Mouse (Mus musculus): Measurements from ENCODE around the gene Gm19345. TPM values are rescaled to one million over a fixed set of nuclear protein-coding genes. Genes with fewer than 3 reads are reported as not detected.

Gene Gm19345
- polyA plus RNA-seq, 1 experiment = 18.8 TPM

DNA sequence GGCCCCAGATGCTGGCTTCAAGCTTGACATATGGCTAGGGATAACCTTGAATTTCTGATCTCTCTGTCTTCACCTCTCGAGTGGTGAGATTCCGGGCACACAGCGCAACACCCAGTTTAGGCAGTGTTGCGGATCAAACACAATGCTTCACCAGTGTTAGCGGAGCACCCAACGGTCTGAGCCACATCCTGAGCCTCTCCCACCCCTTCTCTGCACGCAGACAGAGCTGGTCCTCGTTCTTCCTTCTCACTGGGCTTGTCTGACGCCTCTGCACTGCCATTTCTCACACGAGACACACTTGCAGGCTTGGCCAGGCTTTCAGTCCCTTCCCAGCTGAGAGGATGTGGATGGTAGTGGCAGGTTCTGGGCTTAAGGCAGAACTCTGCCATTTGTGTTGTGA, 7.9 kb downstream of the Gm19345 start:
- TF ChIP-seq CTCF (IDR thresholded peaks at IDR 0.05; ENCODE audit: borderline replicate concordance, extremely low read depth, insufficient read depth, insufficient read length) (no peak), POLR2A (IDR thresholded peaks at IDR 0.05; ENCODE audit: borderline replicate concordance, extremely low read depth, insufficient read depth, insufficient read length, poor library complexity, severe bottlenecking) (no peak)

DNA sequence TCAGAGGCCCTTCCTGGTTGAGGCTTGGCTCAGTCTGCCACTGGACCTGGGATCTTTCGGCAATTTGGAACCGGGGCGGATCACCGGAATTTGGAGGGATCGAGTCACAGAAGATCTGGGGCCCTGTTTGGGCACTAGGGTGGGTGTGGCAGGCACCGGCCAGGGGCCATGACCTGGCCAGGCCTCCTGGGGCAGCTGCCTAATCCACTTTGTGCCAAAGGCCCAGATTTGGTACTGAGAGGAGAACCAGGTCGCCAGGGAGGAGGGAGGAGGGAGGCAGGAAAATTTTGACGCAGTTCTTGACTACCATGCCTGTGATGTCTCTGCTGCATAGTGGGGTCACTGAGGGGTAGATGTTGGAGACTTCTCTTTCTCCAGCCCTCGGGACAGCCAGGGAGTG, 9.4 kb downstream of the Gm19345 start, which contains the start of gene Ceacam16:
Gene Ceacam16, minus strand, starts transcription at position 101 of the 400 bp plus-strand sequence.
- TF ChIP-seq CTCF (IDR thresholded peaks at IDR 0.05; ENCODE audit: borderline replicate concordance, extremely low read depth, insufficient read depth, insufficient read length) (no peak), POLR2A (IDR thresholded peaks at IDR 0.05; ENCODE audit: borderline replicate concordance, extremely low read depth, insufficient read depth, insufficient read length, poor library complexity, severe bottlenecking) (no peak)
- no peak for DNase-seq (ENCODE audit: low read depth)

More for the DNA sequence above, 7.9 kb downstream of the Gm19345 start:
- no peak for DNase-seq (ENCODE audit: low read depth)

DNA sequence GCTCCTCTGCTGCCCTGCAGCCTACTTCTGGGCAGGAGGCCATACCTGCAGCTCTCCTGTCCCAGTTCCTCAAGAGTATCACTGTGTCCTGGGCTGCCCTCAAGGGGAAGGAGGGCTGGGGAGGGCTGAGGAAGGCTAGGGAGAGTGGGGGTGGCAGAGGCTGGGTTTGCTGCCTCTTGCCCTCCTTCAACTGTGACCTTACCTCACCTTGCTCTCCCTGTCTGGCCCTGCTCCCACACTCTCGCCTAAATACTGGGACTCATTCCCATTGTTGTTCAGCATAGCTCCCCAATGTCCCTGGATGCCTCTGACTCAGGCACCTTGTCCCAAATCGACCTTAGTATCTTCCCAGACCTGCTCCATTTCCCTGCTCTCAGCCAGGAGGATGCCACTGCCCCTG, 12.4 kb downstream of the Gm19345 start:
- no peak for TF ChIP-seq POLR2A (IDR thresholded peaks at IDR 0.05; ENCODE audit: borderline replicate concordance, extremely low read depth, insufficient read depth, insufficient read length, poor library complexity, severe bottlenecking)
- TF ChIP-seq CTCF (IDR thresholded peaks at IDR 0.05; ENCODE audit: borderline replicate concordance, extremely low read depth, insufficient read depth, insufficient read length) = no peak
- no peak for DNase-seq (ENCODE audit: low read depth)

DNA sequence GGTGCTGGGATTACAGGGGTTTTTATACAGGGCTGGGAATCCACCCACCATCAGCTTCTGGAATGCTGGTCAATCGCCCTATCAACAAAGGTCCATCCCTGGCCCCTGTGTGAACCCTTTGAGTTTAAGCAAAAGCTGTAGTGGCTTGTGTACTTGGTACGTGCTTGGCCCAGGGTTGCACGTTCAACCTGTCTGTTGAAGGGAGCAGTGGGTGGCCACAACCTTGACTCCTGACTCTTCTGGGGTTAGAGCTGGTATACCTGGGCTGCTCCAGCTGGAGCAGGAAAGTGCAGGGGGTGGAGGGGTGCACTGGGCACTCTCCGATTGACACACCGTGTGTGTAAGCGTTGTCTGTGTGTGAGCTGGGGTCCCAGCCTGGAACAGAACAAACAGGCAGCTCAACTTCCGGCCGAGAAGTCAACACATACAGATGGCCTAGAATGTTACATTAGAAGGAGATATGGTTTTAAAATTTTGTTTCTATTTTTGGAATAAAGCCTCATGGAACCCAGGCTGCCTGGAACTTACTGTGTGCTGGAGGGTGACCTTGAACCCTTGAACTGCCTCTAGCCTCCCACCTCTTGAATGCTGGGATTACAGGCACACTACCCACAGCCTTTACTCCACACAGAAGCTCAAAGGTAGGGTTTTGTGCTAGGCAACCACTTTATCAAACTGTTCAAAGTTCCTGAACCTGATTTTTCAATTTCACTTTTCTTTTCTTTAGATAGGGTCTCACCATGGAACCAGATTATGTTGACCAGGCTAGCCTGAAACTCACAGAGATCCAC, 13.6 kb downstream of the Gm19345 start:
- no peak for TF ChIP-seq CTCF (IDR thresholded peaks at IDR 0.05; ENCODE audit: borderline replicate concordance, extremely low read depth, insufficient read depth, insufficient read length)
- TF ChIP-seq POLR2A (IDR thresholded peaks at IDR 0.05; ENCODE audit: borderline replicate concordance, extremely low read depth, insufficient read depth, insufficient read length, poor library complexity, severe bottlenecking) = no peak
- no peak for DNase-seq (ENCODE audit: low read depth)

DNA sequence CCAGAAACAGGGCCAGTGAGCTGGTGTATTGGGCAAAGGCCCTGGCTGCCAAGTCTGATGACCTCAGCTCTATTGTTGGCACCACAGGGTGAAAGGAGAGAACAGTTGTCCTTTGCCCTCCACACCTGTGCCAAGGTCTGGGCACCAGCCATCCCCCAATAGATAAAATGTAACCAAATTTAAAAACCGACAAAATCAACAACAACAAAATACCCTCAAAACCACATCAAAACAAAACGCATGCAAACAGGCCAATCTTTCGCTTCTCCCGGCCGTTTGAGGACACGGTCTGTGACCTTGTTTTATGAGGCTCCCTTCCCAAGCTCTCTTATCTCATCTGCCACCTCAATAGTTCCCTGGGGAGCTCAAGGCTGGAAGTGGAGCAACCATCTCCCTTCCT, 14.7 kb downstream of the Gm19345 start:
- no peak for DNase-seq (ENCODE audit: low read depth)
- TF ChIP-seq CTCF (IDR thresholded peaks at IDR 0.05; ENCODE audit: borderline replicate concordance, extremely low read depth, insufficient read depth, insufficient read length) = no peak

DNA sequence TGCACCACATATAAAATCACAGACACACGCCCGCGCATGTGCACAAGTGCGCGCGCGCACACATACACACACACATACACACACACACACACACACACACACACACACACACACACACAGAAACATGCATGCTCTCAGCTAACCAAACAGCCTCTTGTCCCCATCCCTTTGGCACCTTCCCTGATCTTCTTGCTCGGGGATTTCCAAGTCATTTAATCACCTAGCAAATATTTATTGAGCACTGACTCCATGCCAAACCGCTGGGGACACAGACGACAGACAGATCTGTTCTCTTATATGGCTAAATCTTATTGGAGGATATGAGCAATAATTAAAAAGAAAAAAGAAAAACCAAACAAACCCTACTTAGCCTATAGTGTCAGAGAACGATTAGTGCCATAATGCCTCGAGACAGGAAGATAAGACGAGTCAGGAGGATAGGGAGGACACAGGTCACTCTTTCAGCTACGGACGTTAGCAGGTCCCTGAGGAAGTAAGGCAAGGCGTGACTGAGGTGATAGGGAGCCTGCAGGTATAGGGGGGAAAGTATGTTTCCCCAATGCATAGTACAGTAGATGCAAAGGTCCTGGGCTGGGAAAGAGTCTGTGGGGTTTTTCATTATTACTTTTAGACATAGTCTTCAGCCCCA, 16.1 kb downstream of the Gm19345 start:
- TF ChIP-seq POLR2A (IDR thresholded peaks at IDR 0.05; ENCODE audit: borderline replicate concordance, extremely low read depth, insufficient read depth, insufficient read length, poor library complexity, severe bottlenecking) (no peak), CTCF (IDR thresholded peaks at IDR 0.05; ENCODE audit: borderline replicate concordance, extremely low read depth, insufficient read depth, insufficient read length) (no peak)
- no peak for DNase-seq (ENCODE audit: low read depth)

DNA sequence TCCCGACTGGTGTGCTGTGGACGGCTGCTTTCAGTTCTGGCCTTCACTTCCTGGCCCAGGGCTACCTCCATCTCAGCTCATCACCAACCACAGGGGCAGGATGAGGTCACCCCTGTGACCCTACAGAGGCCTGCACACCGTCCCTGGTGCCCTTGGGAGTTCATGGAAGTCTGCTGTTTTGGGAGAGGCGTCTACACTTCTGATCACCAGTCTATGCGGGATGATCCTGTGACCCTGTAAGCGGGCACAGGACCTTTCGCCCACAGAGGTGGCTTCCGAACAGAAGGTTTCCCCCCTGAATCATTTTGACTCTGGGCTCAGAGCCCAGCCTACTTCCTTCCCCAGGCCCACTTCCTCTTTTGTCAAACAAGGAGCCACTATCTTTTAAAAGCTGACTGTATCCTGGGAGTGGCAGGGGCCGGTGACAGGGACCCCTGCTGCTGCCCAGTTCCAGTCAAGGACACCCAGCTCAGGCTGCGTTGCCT, 19.4 kb downstream of the Gm19345 start:
- TF ChIP-seq CTCF (IDR thresholded peaks at IDR 0.05; ENCODE audit: borderline replicate concordance, extremely low read depth, insufficient read depth, insufficient read length) = no peak
- no peak for TF ChIP-seq POLR2A (IDR thresholded peaks at IDR 0.05; ENCODE audit: borderline replicate concordance, extremely low read depth, insufficient read depth, insufficient read length, poor library complexity, severe bottlenecking)
- no peak for DNase-seq (ENCODE audit: low read depth)

DNA sequence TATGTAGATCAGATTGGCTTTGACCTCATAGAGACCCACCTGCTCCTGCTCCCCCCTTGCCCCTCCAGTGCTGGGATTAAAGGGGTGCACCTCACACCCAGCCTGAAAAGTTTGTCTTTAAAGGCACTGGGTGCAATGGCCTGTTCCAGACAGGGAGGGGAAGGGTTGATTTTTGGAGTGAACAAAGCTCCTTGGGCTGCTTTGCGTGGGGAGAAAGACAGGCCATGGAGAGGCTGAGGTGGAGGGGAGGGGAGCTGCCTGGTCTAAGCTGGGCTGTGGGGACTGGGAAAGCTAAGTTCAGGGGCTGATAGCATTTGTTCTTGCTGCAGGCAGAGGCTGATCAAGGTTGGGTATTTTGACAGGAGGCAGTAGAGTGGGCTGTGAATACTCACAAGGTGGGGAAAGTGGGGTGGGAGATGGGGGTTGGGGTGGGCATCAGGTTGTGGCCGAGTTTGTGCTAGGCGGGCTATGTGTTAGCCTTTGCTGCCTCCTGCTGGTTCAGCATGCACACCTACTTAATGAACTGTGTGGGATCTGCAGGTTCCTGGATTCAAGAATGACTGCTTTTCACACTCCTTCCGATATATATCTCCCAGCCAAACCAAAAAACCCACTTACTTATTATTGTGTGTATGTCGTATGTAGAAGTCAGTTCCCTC, 20.3 kb downstream of the Gm19345 start:
- DNase-seq (ENCODE audit: low read depth) = peak; percentile 24
- peak; percentile 55; the same call in 1 of the 2 replicates for TF ChIP-seq CTCF (IDR thresholded peaks at IDR 0.05; ENCODE audit: borderline replicate concordance, extremely low read depth, insufficient read depth, insufficient read length)
- no peak for TF ChIP-seq POLR2A (IDR thresholded peaks at IDR 0.05; ENCODE audit: borderline replicate concordance, extremely low read depth, insufficient read depth, insufficient read length, poor library complexity, severe bottlenecking)

DNA sequence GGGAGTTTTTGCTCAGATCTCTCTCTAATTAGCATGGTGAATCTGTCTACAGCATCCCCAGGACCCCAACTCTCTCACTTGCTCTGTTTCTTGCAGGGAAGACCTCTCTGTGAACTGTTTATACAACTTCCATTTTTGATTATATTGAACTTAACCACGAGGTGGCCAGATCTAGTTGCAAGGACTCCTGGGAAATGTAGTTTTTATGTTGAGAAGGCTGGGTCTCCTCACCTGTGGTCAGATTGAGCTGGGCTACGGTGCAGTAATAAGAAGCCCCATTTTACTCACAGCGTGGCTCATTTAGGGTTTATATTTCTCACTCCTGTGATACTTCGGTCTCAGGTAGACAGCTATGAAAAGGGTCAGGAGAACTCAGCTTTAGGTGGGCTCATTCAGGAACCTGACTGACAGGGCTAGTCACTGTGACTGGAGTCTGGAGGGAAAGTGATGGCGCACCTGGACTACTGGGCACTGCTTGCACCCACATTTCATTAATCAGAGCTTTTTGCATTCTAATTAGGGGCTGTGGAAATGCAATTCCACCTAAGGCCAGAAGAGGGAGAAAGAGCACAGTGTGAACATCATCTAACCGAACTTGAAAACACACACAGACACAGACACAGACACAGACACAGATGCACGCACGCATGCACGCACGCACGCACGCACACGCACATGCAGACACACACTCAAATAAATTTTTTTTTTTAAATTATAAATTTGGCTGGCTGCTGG, 24.3 kb downstream of the Gm19345 start:
- no peak for TF ChIP-seq POLR2A (IDR thresholded peaks at IDR 0.05; ENCODE audit: borderline replicate concordance, extremely low read depth, insufficient read depth, insufficient read length, poor library complexity, severe bottlenecking)
- peak; percentile 56; the same call in 1 of the 2 replicates for TF ChIP-seq CTCF (IDR thresholded peaks at IDR 0.05; ENCODE audit: borderline replicate concordance, extremely low read depth, insufficient read depth, insufficient read length)
- peak; percentile 49 for DNase-seq (ENCODE audit: low read depth)

DNA sequence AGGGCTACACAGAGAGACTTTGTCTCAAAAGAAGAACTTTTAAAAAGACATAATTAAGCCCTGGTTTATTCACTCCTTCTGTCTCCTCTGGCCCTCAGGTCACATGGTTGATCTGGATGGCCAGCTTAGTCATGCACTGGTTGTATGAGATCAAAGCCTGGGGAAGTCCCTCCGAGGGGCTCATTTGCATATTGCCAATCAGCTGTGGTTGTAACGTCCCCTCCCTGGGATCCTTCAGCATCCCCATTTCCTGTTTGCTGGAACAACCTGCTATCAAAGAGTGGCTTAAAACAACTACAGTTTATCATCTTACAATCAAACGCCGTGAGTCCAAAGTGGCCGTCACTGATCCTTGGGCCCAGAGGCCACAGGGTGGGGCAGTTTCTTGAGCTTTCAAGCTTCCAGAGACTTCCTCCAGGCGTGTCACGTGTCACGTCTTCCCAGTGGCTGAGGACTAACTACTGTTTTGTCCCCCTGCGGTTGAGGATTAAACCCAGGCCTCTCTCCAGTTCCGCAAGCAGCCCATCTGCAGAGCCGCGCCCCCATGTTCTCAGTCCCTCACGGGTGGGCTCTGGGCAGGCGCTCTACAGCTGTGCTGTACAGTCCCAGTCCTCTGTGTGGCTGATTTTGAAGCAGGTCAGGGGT, 25.1 kb downstream of the Gm19345 start:
- no peak for DNase-seq (ENCODE audit: low read depth)
- TF ChIP-seq POLR2A (IDR thresholded peaks at IDR 0.05; ENCODE audit: borderline replicate concordance, extremely low read depth, insufficient read depth, insufficient read length, poor library complexity, severe bottlenecking) = no peak
- TF ChIP-seq CTCF (IDR thresholded peaks at IDR 0.05; ENCODE audit: borderline replicate concordance, extremely low read depth, insufficient read depth, insufficient read length) = no peak
